Mouse (Mus musculus) left cerebral cortex, adult 2 months (tissue): ENCODE measurements around the gene Lamc3. TPM values are rescaled to one million over a fixed set of nuclear protein-coding genes. Genes with fewer than 3 reads are reported as not detected.

Experiments
- DNase-seq, 2 experiments: peaks; one replicate each; pipeline ENCODE4 v3.0.0; 2021 to 2022; ENCODE audit warnings: low spot score in 2 of 2, mixed read lengths in 1 of 2; ENCODE audit errors: extremely low spot score in 1 of 2
- H3K27ac ChIP-seq: fragments of 200-600 bp; 2 replicates; pipeline ENCODE4 v1.8.1; 2022
- H3K4me3 ChIP-seq: fragments of 200-600 bp; 2 replicates; pipeline ENCODE4 v1.8.1; 2022
- CTCF ChIP-seq: fragments of 200-600 bp; IDR thresholded peaks from 2 replicates; pipeline ENCODE4 v1.8.1; 2022; ENCODE audit warnings: antibody characterized with exemption, mild to moderate bottlenecking, moderate library complexity
- intact Hi-C: fragments of 180-260 bp; cut with DNase I; formaldehyde crosslinking; loops from one replicate; pipeline ENCODE4 v1.15.1; 2025
- total RNA-seq, 2 experiments: library from RNA; stranded (reverse); gene quantifications; 2 replicates each; pipeline ENCODE4 v1.2.3; 2021

Gene Lamc3
- total RNA-seq, 2 experiments from 2014 or later: 6.9 to 8.8 TPM

DNA sequence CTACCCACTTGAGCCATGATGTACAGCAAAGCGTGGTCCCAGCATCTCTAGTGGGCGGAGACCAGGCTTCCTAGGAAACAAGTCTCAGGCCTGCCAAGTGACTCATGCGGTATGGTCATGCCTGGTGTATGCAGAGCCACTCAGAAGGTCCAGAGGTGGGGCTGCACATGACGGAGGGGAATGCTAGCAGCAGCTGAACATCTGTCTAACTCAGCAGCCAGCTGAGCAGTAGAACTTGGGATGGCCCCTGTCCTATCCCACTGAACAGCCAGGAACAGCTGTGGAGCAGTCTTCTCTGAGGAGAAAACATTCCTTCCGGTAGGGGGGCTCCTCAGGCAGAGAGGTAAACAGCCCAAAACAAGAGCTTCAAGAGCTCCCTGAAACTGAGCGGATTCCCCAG lies 61.3 kb downstream of the Lamc3 start:
- intact Hi-C loops: no loop called here
- no peak overlapping the region for H3K27ac ChIP-seq
- no peak overlapping the region for H3K4me3 ChIP-seq
- no peak for TF ChIP-seq CTCF
- DNase-seq: no peak

DNA sequence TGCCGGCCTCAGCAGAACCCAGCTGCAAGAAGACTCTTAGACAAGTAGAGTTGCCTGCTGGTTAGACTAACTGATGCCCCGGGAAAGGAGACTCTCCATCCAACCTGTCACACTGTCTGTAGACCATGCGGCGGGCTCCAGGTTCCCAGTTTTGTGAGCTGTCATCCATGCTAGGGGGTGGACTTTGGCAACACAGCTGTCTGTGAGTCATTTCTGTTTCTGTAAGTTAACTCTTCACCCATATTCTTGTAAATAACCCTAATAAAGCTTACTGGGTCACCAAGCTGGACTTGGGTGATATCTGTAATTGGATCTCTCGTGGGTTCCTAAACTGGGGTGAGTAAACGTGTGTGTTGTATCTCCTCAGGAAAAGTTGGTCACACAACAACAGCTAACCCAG lies 61.7 kb downstream of the Lamc3 start:
- intact Hi-C loops: no loop called here
- no peak for TF ChIP-seq CTCF
- DNase-seq: no peak
- Histone ChIP-seq H3K27ac (no peak overlapping the region), H3K4me3 (no peak overlapping the region)

DNA sequence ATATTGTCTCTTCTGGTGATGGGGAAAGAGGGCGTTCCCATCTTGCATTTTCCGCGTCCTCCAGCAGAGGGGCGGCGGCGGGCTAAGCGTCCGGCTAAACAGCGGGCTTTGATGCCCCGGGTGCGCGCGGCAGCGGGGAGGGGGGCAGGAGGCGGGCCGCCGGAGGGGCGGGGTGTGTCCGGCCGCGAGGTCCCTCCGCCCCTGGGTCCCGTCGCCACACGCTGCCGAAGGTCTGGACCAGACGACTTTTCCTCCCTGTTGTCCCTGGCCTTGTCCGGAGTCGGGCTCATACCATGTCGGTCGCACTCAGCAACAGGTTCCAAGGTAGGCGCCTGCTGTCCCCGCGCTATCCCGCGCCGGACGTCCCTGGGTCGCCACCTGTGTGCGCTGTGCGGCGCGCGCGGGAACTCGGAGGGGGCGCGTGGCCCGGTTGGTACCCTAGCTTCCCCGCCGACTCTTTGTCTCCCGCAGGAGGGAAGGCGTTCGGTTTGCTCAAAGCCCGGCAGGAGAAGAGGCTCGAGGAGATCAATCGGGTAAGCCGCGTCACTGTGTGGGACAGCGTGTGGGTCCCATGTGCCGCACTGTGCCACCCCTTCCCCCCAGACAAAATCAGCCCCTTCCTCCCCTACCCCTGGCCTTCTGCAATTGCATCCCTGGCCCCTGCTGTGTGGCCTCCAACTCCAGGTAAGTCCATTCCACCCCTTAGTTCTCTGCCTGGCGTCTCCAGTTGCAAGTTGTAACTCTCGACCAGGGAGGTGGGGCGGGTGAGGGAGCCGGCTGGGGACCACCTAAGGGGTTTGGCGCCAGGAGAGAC lies 63.2 kb downstream of the Lamc3 start, which contains the start of gene Aif1l:
Aif1l (plus strand) TSS at position 82 of the 814 bp plus-strand sequence.
- TF ChIP-seq CTCF: peak; percentile 48
- DNase-seq: peak; percentile 22 to 27
- intact Hi-C loops: no loop called here
- H3K27ac ChIP-seq: no peak within 1 kb of the TSS
- peak within 1 kb of the TSS; percentile 52 for H3K4me3 ChIP-seq

DNA sequence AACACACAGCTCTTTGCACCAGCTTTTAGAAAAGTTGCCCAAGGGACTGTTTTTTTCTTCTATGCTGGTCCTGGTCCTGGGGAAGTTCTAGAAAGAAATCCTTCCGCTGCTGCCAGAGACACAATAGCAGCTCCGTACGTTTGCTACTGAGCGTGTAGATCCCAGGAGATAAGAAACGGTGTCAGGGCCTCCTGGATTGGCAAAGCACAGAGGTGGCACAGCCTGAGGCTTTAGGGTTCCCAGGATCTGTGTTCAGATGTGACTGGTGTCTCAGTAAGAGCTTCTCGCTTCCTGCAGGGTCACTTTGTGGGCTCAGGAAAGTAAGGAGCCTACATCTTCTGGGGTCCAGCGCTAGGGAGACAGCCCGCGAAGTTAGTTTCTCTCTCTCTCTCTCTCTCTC lies 63.9 kb downstream of the Lamc3 start:
- Histone ChIP-seq H3K27ac (no peak overlapping the region), H3K4me3 (peak overlapping the region; percentile 52)
- no peak for DNase-seq
- intact Hi-C loops: no loop called here
- no peak for TF ChIP-seq CTCF

DNA sequence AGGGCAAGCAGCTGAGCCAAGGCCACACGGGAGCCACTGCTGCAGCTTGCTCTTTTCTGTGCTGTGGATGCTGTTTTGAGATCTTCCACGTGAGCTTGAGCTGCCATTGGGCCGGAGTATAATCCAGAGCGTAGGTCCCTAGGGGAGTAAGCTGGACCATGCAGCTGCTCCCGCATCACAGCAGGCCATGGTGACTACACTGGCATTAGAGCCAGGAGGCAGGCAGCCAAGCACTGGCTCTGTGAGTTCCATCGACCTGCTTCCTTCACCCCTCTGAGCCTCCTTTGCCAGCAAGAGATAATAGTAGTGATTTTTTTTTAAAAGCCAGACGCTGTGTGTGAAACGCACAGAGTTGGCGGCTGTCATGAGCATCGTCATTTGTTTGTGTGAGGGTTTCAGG lies 65.1 kb downstream of the Lamc3 start:
- Histone ChIP-seq H3K4me3 (no peak overlapping the region), H3K27ac (no peak overlapping the region)
- no peak for TF ChIP-seq CTCF
- DNase-seq: no peak
- intact Hi-C loops: no loop called here

DNA sequence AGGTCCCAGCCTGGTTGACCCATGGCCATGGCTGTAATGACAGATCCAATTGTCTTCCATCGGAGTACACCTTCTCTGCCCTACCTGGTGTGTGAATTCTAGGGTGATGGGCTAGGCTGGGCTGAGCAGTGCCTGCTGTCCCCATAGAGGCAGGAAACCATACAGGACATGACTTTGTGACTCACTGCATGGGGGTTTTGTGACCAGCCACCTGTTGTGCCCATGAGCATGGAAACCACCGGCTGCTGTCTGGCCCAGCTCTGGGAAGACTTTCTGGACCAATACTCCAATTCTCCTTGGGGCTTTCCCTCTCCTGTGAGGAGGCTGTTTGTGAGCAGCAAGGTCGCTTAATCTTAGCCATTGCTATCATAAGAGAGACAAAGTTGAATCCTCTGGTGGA lies 65.6 kb downstream of the Lamc3 start:
- Histone ChIP-seq H3K27ac (no peak overlapping the region), H3K4me3 (no peak overlapping the region)
- intact Hi-C loops: no loop called here
- no peak for TF ChIP-seq CTCF
- no peak for DNase-seq

DNA sequence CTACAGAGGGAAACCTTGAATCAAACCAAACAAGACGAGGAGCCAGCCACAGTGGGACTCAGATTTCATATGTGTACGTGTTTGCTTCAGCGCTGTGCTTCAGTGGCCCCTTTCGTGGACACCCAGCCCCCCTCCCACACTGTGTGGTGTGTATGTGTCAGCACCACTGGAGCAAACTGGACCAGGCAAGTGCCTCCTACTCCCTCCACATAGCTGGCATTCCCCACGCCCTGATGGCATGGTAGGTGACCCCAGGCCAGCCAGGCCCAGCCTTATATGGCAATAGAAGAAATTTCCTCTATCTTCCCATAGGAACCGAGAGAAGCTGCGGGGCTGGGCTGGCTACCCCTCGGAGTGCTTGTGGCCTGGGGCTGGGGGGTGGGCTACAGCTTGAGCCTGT lies 66.6 kb downstream of the Lamc3 start:
- no peak for TF ChIP-seq CTCF
- no peak overlapping the region for H3K27ac ChIP-seq
- intact Hi-C loops: no loop called here
- no peak for DNase-seq
- no peak overlapping the region for H3K4me3 ChIP-seq

DNA sequence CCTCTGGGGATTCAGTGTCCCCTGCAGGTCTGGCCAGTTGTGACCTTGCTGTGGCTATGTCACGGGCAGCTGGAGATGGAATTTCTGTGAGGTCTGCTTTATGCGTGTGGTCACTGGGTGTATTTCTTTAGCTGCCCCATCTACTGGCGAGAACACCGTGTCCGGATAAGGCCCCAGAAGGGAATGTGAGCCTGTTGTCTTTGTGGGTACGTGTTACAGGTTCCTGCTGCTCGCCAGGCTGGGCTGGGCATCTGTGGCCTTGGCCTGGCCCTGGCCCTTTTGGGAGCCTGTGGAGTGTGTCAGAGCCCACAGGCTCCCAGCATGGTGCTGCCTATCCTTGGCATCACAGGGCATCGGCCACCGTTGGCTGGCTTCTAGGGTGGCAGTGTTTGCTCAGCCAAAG lies 67.7 kb downstream of the Lamc3 start:
- TF ChIP-seq CTCF: no peak
- Histone ChIP-seq H3K4me3 (no peak overlapping the region), H3K27ac (no peak overlapping the region)
- intact Hi-C loops: no loop called here
- no peak for DNase-seq

DNA sequence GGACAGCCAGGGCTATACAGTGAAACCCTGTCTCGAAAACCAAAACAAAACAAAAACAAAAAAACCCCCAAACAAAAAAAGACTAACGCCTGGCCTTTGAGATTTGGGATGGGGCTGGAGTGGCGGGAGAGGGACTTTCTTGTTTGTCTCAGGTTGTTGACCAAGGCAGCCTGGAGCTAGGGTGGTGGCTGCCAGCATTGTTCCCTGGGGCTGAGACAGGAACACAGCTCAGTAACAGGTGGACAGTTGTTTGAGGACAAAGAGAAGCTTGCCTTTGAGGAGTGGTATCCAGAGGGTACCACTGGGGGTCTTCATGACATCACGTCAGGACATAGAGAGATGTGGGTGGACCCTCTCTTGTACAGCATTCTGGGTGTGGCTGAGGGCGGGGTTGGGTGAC lies 68.6 kb downstream of the Lamc3 start:
- TF ChIP-seq CTCF: no peak
- intact Hi-C loops: no loop called here
- H3K4me3 ChIP-seq: no peak overlapping the region
- H3K27ac ChIP-seq: no peak overlapping the region
- no peak for DNase-seq

DNA sequence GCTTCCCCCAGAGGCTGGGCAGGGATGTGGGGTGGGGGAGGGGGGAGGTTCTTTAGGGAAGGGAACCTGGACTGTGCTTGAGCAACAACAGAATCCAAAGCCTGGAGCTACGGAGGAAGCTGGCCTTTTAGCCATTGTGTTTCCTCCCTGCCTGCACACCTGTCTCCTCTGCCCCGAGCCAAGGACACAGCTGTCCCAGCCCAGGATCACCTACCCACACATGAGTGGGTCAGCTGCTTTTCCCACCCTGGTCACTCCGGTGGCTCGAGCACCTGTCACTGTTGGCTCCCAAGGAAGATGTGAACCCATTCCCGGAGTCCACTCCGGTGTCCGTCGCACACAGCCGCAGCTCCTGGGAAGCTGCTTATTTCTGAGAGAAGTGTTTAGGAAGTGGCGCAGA lies 70.1 kb downstream of the Lamc3 start:
- intact Hi-C loops: no loop called here
- TF ChIP-seq CTCF: no peak
- DNase-seq: no peak
- Histone ChIP-seq H3K4me3 (no peak overlapping the region), H3K27ac (no peak overlapping the region)

DNA sequence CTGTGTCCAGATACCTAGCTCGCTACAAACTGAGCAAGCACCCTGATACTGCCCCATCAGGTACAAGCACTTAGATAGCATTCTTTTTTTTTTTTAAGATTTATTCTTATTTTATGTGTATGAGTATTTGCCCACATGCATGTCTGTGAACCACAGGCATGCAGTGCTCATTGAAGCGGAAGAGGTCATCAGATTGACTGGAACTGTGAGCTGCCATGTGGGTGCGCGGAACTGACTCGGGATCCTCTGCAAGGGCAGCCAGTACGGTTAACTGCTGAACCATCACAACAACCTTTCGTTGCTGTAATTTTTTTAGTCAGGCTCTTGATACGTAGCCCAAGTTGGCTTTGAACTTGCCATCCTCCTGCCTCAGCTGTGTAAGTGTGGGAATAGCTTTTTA lies 73.9 kb downstream of the Lamc3 start:
- TF ChIP-seq CTCF: no peak
- H3K4me3 ChIP-seq: no peak overlapping the region
- DNase-seq: no peak
- intact Hi-C loops: no loop called here
- no peak overlapping the region for H3K27ac ChIP-seq

DNA sequence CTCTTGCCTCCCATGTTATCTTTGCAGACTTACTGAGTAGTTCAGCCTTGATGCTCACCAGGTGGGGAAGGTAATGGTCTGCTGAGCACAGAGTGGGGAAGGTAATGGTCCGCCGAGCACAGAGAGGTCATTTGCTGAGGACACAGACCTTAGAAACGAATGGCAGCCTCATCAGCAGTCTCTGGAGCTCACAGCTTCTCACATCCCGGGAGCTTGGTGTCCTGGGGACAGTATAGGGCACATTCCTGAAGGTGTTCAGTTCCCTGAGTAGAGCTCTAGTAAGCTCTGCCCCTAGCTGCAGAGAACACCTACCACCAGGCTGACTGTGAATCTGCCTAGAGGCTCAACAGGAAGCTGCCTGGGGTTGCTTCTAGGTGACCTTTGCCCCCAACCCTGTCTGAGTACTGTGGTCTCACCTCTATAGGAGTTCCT lies 74.7 kb downstream of the Lamc3 start:
- Histone ChIP-seq H3K4me3 (no peak overlapping the region), H3K27ac (peak overlapping the region; percentile 78)
- no peak for TF ChIP-seq CTCF
- no peak for DNase-seq
- intact Hi-C loops: no loop called here

DNA sequence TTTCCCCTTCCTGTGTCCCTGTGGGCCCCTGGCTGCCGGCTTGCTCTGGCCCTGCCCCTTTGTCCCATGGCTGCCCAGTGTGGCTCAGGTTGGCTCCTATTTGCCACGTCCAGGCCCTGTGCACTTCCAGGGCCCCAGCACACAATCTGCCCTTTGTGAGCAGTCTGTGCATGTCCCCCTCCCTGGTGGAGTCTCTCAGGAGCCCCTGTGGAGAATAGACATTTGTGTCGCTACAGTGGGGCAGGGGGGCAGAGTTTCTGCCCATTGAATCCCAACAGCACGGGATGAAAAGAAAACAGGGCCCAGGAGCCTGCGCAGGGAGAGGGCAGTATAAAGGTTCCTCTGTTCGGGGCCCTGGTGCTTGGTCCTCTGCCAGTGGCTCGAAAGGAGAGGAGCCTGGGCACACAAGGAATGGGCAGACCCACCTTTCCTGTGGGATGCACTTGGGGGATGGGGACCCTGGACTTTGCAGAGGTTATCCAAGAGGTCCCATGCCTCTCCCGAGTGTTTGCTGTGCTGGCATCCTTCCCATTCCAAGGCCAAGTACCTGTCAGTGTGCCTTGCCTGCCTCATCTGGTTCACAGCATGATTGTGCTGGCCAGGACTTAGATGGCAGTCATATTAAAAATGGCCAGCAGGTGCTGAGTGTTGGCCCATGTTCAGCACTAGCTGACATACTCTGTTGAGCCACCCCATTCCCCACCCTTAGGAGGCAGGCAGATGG lies 75.6 kb downstream of the Lamc3 start:
- intact Hi-C loops: no loop called here
- Histone ChIP-seq H3K4me3 (no peak overlapping the region), H3K27ac (peak overlapping the region; percentile 78)
- TF ChIP-seq CTCF: no peak; the same call in 1 of the 2 replicates
- peak; percentile 17 to 53 for DNase-seq
